Mouse (Mus musculus): ENCODE results near the gene Ndufb11.

Ndufb11 gene

GRCm38 (mm10) chrX:20617176-20617902 lies at the start of gene Ndufb11, which contains the start of gene Rbm10:
Gene Ndufb11 (minus strand): TSS chrX:20617619.
Gene Rbm10 (plus strand): TSS chrX:20617503.
- DNase-seq (ENCODE audit: low spot score in 2 of 2) = peak; percentile 77 to 85

GRCm38 (mm10) chrX:20663444-20663790 lies 46.0 kb upstream of the Ndufb11 start:
- no peak for DNase-seq (ENCODE audit: low spot score in 2 of 2)

GRCm38 (mm10) chrX:20662716-20663443 lies 45.5 kb upstream of the Ndufb11 start:
- peak; percentile 73 to 77 for DNase-seq (ENCODE audit: low spot score in 2 of 2)

GRCm38 (mm10) chrX:20662317-20662715 lies 44.9 kb upstream of the Ndufb11 start:
- DNase-seq (ENCODE audit: low spot score in 2 of 2) = no peak

- no peak for DNase-seq (ENCODE audit: low spot score in 2 of 2)
These were observed 41.5 kb upstream of the Ndufb11 start for GRCm38 (mm10) chrX:20658891-20659406.

- DNase-seq (ENCODE audit: low spot score in 2 of 2) = peak; percentile 69 to 72
These were observed 40.7 kb upstream of the Ndufb11 start, which contains the start of gene Uba1 for GRCm38 (mm10) chrX:20658026-20658652. Gene Uba1 (plus strand): TSS chrX:20658326.

GRCm38 (mm10) chrX:20657593-20657992 lies 40.2 kb upstream of the Ndufb11 start:
- no peak for DNase-seq (ENCODE audit: low spot score in 2 of 2)

GRCm38 (mm10) chrX:20644780-20645179 lies 27.4 kb upstream of the Ndufb11 start:
- DNase-seq (ENCODE audit: low spot score in 2 of 2) = no peak

GRCm38 (mm10) chrX:20638141-20638540 lies 20.7 kb upstream of the Ndufb11 start:
- no peak for DNase-seq (ENCODE audit: low spot score in 2 of 2)

GRCm38 (mm10) chrX:20617903-20618399 lies 532 bp upstream of the Ndufb11 start:
- DNase-seq (ENCODE audit: low spot score in 2 of 2) = peak in 1 of 2 experiments; percentile 44

- DNase-seq (ENCODE audit: low spot score in 2 of 2) = no peak
These were observed 601 bp downstream of the Ndufb11 start for GRCm38 (mm10) chrX:20616861-20617175.

GRCm38 (mm10) chrX:20608500-20608899 lies 8.9 kb downstream of the Ndufb11 start:
- no peak for DNase-seq (ENCODE audit: low spot score in 2 of 2)

GRCm38 (mm10) chrX:20587968-20588367 lies 29.5 kb downstream of the Ndufb11 start:
- no peak for DNase-seq (ENCODE audit: low spot score in 2 of 2)

GRCm38 (mm10) chrX:20573927-20574326 lies 43.5 kb downstream of the Ndufb11 start:
- DNase-seq (ENCODE audit: low spot score in 2 of 2) = no peak

- DNase-seq (ENCODE audit: low spot score in 2 of 2) = no peak
These were observed 44.7 kb downstream of the Ndufb11 start for GRCm38 (mm10) chrX:20572683-20573082.

- DNase-seq (ENCODE audit: low spot score in 2 of 2) = no peak
These were observed 46.4 kb downstream of the Ndufb11 start for GRCm38 (mm10) chrX:20571024-20571423.

Measured in frontal cortex, postnatal 14 days (tissue).